Mouse (Mus musculus) lung, adult 2 months (tissue): ENCODE data around the gene Cabp4. TPM values are rescaled to one million over a fixed set of nuclear protein-coding genes. Genes with fewer than 3 reads are reported as not detected.

Experiments used
- DNase-seq: peaks from one replicate; pipeline ENCODE4 v3.0.0; 2022
- H3K4me1 ChIP-seq: fragments of 200-500 bp; 2 replicates; pipeline ENCODE4 v1.6.1; 2011; ENCODE audit warnings: low read length; ENCODE audit not compliant: control insufficient read depth, insufficient read depth
- H3K4me3 ChIP-seq: fragments of 200-500 bp; replicated peaks from 2 replicates; pipeline ENCODE3; 2011; ENCODE audit warnings: low read depth, mild to moderate bottlenecking, control low read depth, low read length; ENCODE audit errors: extremely low read depth
- CTCF ChIP-seq: fragments of 200-500 bp; IDR thresholded peaks from 2 replicates; pipeline ENCODE4 v1.5.1; 2011; ENCODE audit warnings: mild to moderate bottlenecking, low read length, control low read depth; ENCODE audit not compliant: insufficient read depth
- POLR2A ChIP-seq: fragments of 200-500 bp; IDR thresholded peaks from 2 replicates; pipeline ENCODE4 v1.6.1; 2011; ENCODE audit warnings: low read depth, mild to moderate bottlenecking, control low read depth, low read length, borderline replicate concordance; ENCODE audit errors: extremely low read depth
- WGBS: fragments of 180-500 bp; shearing (Covaris S2); methylation state at CpG from one replicate; pipeline ENCODE4 v1.1.7; 2018; 5-methylcytosine and 5-hydroxymethylcytosine counted together
- polyA plus RNA-seq: library from polyadenylated mRNA; depleted of rRNA; stranded (reverse); fragments of >200 nt; gene quantifications from 2 replicates; pipeline ENCODE4 v1.2.3, GENCODE M21; 2012

The Cabp4 gene
- polyA plus RNA-seq, 1 experiment = not detected

- peaks cover 6% of the 10 kb centered on the region; the same call in 1 of the 2 replicates for H3K4me1 ChIP-seq
- no peak for TF ChIP-seq CTCF
- TF ChIP-seq POLR2A = no peak
- WGBS = 87% methylated on average over 2 of the region's 2 CpGs
- DNase-seq = no peak
- no peak overlapping the region for H3K4me3 ChIP-seq
These were observed 39.9 kb upstream of the Cabp4 start for GRCm38 (mm10) chr19:4183689-4184088.

GRCm38 (mm10) chr19:4181892-4182291 lies 38.1 kb upstream of the Cabp4 start:
- WGBS = 41% methylated on average over 3 of the region's 3 CpGs
- TF ChIP-seq CTCF (no peak), POLR2A (no peak)
- H3K4me3 ChIP-seq = no peak overlapping the region
- peaks cover 6% of the 10 kb centered on the region; the same call in 1 of the 2 replicates for H3K4me1 ChIP-seq
- no peak for DNase-seq

GRCm38 (mm10) chr19:4180411-4180810 lies 36.6 kb upstream of the Cabp4 start:
- Histone ChIP-seq H3K4me1 (peaks cover 6% of the 10 kb centered on the region; the same call in 1 of the 2 replicates), H3K4me3 (no peak overlapping the region)
- no peak for DNase-seq
- TF ChIP-seq CTCF (no peak), POLR2A (no peak)
- WGBS = 86% methylated on average over 7 of the region's 7 CpGs

- DNase-seq = no peak
- no peaks in the 10 kb centered on the region; the same call in 1 of the 2 replicates for H3K4me1 ChIP-seq
- WGBS = 24% methylated on average over 11 of the region's 11 CpGs
- TF ChIP-seq CTCF = no peak
- no peak for TF ChIP-seq POLR2A
- H3K4me3 ChIP-seq = no peak within 1 kb of the TSS
These were observed 31.6 kb upstream of the Cabp4 start, which contains the start of gene Carns1 for GRCm38 (mm10) chr19:4175368-4175947. Gene Carns1 (minus strand): TSS chr19:4175479.

- no peak overlapping the region for H3K4me3 ChIP-seq
- TF ChIP-seq CTCF (no peak), POLR2A (no peak)
- H3K4me1 ChIP-seq = peaks cover 5% of the 10 kb centered on the region
- WGBS = 79% methylated on average over 11 of the region's 11 CpGs
- DNase-seq = no peak
These were observed 29.1 kb upstream of the Cabp4 start for GRCm38 (mm10) chr19:4172925-4173324.

GRCm38 (mm10) chr19:4171393-4172290 lies 27.8 kb upstream of the Cabp4 start:
- DNase-seq = no peak
- 41% methylated on average over 13 of the region's 13 CpGs for WGBS
- TF ChIP-seq POLR2A (no peak), CTCF (no peak)
- Histone ChIP-seq H3K4me3 (no peak overlapping the region), H3K4me1 (peaks cover 5% of the 10 kb centered on the region)

- WGBS = 92% methylated on average over 10 of the region's 10 CpGs
- Histone ChIP-seq H3K4me1 (peaks cover 5% of the 10 kb centered on the region), H3K4me3 (no peak overlapping the region)
- TF ChIP-seq CTCF = no peak
- TF ChIP-seq POLR2A = no peak
- no peak for DNase-seq
These were observed 27.0 kb upstream of the Cabp4 start for GRCm38 (mm10) chr19:4170723-4171392.

- Histone ChIP-seq H3K4me1 (peaks cover 5% of the 10 kb centered on the region), H3K4me3 (peak overlapping the region; percentile 63)
- 3% methylated on average over 27 of the region's 27 CpGs for WGBS
- no peak for DNase-seq
- no peak for TF ChIP-seq CTCF
- TF ChIP-seq POLR2A = no peak
These were observed 26.0 kb upstream of the Cabp4 start for GRCm38 (mm10) chr19:4169810-4170209.

GRCm38 (mm10) chr19:4169378-4169784 lies 25.5 kb upstream of the Cabp4 start:
- Histone ChIP-seq H3K4me1 (peaks cover 5% of the 10 kb centered on the region), H3K4me3 (peak overlapping the region; percentile 63)
- WGBS = under 1% methylated on average over 43 of the region's 43 CpGs
- TF ChIP-seq CTCF (peak; percentile 61), POLR2A (peak; percentile 96)
- peak; percentile 99 for DNase-seq
